Mouse (Mus musculus) erythroblast, embryonic 14.5 days (primary cell): ENCODE data around the gene Slc6a5. TPM values are rescaled to one million over a fixed set of nuclear protein-coding genes. Genes with fewer than 3 reads are reported as not detected.
"Not testable (repeated sequence)": the region's sequence is repeated elsewhere in the genome, so short reads cannot be mapped to it uniquely, and the experiment has no call there.

Experiments used
- H3K27me3 ChIP-seq: 2 replicates; pipeline ENCODE4 v1.6.1; 2012; ENCODE audit warnings: inconsistent platforms; ENCODE audit not compliant: control insufficient read depth
- H3K36me3 ChIP-seq: 2 replicates; pipeline ENCODE4 v1.6.1; 2012; ENCODE audit warnings: mild to moderate bottlenecking, inconsistent platforms; ENCODE audit not compliant: control insufficient read depth
- H3K4me1 ChIP-seq: 2 replicates; pipeline ENCODE4 v1.6.1; 2012; ENCODE audit warnings: inconsistent platforms; ENCODE audit not compliant: control insufficient read depth
- H3K4me3 ChIP-seq: replicated peaks from 2 replicates; pipeline ENCODE3; 2012; ENCODE audit warnings: moderate library complexity, mild to moderate bottlenecking, inconsistent platforms
- H3K9me3 ChIP-seq: 2 replicates; pipeline ENCODE4 v1.6.1; 2012; ENCODE audit warnings: low read length, inconsistent platforms, mixed read lengths; ENCODE audit not compliant: control insufficient read depth
- GATA1 ChIP-seq: IDR thresholded peaks from 2 replicates; pipeline ENCODE4 v1.6.1; 2012; ENCODE audit warnings: low read length, inconsistent platforms, mixed read lengths
- TAL1 ChIP-seq: IDR thresholded peaks from 3 replicates; pipeline ENCODE4 v1.6.1; 2012; ENCODE audit warnings: low read length, inconsistent platforms, mixed read lengths
- polyA plus RNA-seq: library from polyadenylated mRNA; stranded (reverse); fragments of >175 nt; gene quantifications from 2 replicates; pipeline ENCODE4 v1.2.3, GENCODE M21; 2012

The Slc6a5 gene
- polyA plus RNA-seq, 1 experiment: not detected

- no peaks in the 10 kb centered on the region for H3K36me3 ChIP-seq
- H3K4me1 ChIP-seq: no peaks in the 10 kb centered on the region
- H3K4me3 ChIP-seq: no peak overlapping the region
- peaks cover 3% of the 10 kb centered on the region for H3K9me3 ChIP-seq
- H3K27me3 ChIP-seq: peaks cover 2% of the 10 kb centered on the region; the same call in 1 of the 2 replicates
- TF ChIP-seq TAL1 (no peak), GATA1 (no peak)
These were observed 13.4 kb downstream of the Slc6a5 start for GRCm38 (mm10) chr7:49923376-49923775.

- Histone ChIP-seq H3K4me3 (no peak overlapping the region), H3K4me1 (no peaks in the 10 kb centered on the region), H3K27me3 (no peaks in the 10 kb centered on the region), H3K36me3 (no peaks in the 10 kb centered on the region), H3K9me3 (no peaks in the 10 kb centered on the region)
- TF ChIP-seq GATA1: no peak
- TF ChIP-seq TAL1: no peak
These were observed 18.6 kb downstream of the Slc6a5 start for GRCm38 (mm10) chr7:49928571-49928970.

GRCm38 (mm10) chr7:49929999-49930398, 20.1 kb downstream of the Slc6a5 start:
- Histone ChIP-seq H3K4me3 (no peak overlapping the region), H3K9me3 (no peaks in the 10 kb centered on the region), H3K4me1 (no peaks in the 10 kb centered on the region), H3K36me3 (no peaks in the 10 kb centered on the region), H3K27me3 (no peaks in the 10 kb centered on the region)
- TF ChIP-seq GATA1: no peak

GRCm38 (mm10) chr7:49933386-49934115, 23.6 kb downstream of the Slc6a5 start:
- H3K27me3 ChIP-seq, H3K9me3 ChIP-seq, H3K4me3 ChIP-seq, H3K36me3 ChIP-seq, H3K4me1 ChIP-seq: not testable (repeated sequence)

GRCm38 (mm10) chr7:49936821-49937220, 26.9 kb downstream of the Slc6a5 start:
- H3K27me3 ChIP-seq: no peaks in the 10 kb centered on the region
- H3K9me3 ChIP-seq: no peaks in the 10 kb centered on the region
- no peak for TF ChIP-seq TAL1
- no peak for TF ChIP-seq GATA1
- no peak overlapping the region for H3K4me3 ChIP-seq
- H3K36me3 ChIP-seq: no peaks in the 10 kb centered on the region
- H3K4me1 ChIP-seq: no peaks in the 10 kb centered on the region

- Histone ChIP-seq H3K36me3 (no peaks in the 10 kb centered on the region), H3K9me3 (no peaks in the 10 kb centered on the region), H3K4me1 (no peaks in the 10 kb centered on the region), H3K4me3 (no peak overlapping the region), H3K27me3 (no peaks in the 10 kb centered on the region)
- TF ChIP-seq TAL1 (no peak), GATA1 (no peak)
These were observed 32.1 kb downstream of the Slc6a5 start for GRCm38 (mm10) chr7:49942023-49942422.

- TF ChIP-seq TAL1 (no peak), GATA1 (no peak)
- H3K4me1 ChIP-seq: no peaks in the 10 kb centered on the region
These were observed 32.5 kb downstream of the Slc6a5 start for GRCm38 (mm10) chr7:49942490-49942889.

GRCm38 (mm10) chr7:49946691-49947090, 36.7 kb downstream of the Slc6a5 start:
- no peak overlapping the region for H3K4me3 ChIP-seq
- no peak for TF ChIP-seq GATA1
- TF ChIP-seq TAL1: no peak
- no peaks in the 10 kb centered on the region for H3K36me3 ChIP-seq
- no peaks in the 10 kb centered on the region for H3K4me1 ChIP-seq
- no peaks in the 10 kb centered on the region for H3K9me3 ChIP-seq
- H3K27me3 ChIP-seq: no peaks in the 10 kb centered on the region

More at GRCm38 (mm10) chr7:49942490-49942889, 32.5 kb downstream of the Slc6a5 start:
- H3K4me3 ChIP-seq: no peak overlapping the region
- H3K27me3 ChIP-seq: no peaks in the 10 kb centered on the region
- H3K36me3 ChIP-seq: no peaks in the 10 kb centered on the region
- no peaks in the 10 kb centered on the region for H3K9me3 ChIP-seq

GRCm38 (mm10) chr7:49953546-49954181, 43.7 kb downstream of the Slc6a5 start:
- H3K4me1 ChIP-seq: no peaks in the 10 kb centered on the region
- H3K9me3 ChIP-seq: no peaks in the 10 kb centered on the region

More at GRCm38 (mm10) chr7:49953546-49954181, 43.7 kb downstream of the Slc6a5 start:
- Histone ChIP-seq H3K4me3 (no peak overlapping the region), H3K27me3 (no peaks in the 10 kb centered on the region), H3K36me3 (no peaks in the 10 kb centered on the region)
- TF ChIP-seq TAL1 (no peak), GATA1 (no peak)
